Mouse (Mus musculus): ENCODE results near the gene Lmtk2. TPM values are rescaled to one million over a fixed set of nuclear protein-coding genes. Genes with fewer than 3 reads are reported as not detected.

Lmtk2 gene
- total RNA-seq, 2 experiments from 2014 or later: 12.2 to 12.5 TPM

- intact Hi-C loops (cut with DNase I; ENCODE audit: low total_unique reads): no loop called here
- DNase-seq: no peak
These were observed 134.5 kb downstream of the Lmtk2 start for GRCm38 (mm10) chr5:144234714-144235113.

Other genes with a start within 250 kb of the Lmtk2 start
- not detected for gene Ankrd61, start 202.8 kb upstream of the Lmtk2 start, total RNA-seq (2021)
- 100 to 1,000 TPM in 1 of 2 experiments, 10 to 100 TPM in 1; 99.6 to 114 TPM for gene Aimp2, start 190.6 kb upstream of the Lmtk2 start, total RNA-seq (2021)
- gene Pms2, start 190.5 kb upstream of the Lmtk2 start, total RNA-seq (2021): 1 to 10 TPM; 4.2 to 5.5 TPM
- gene Gm42421, start 172.3 kb upstream of the Lmtk2 start, total RNA-seq (2021): not detected
- under 1 TPM; 0.25 to 0.84 TPM for gene Rsph10b, start 167.4 kb upstream of the Lmtk2 start, total RNA-seq (2021)
- 10 to 100 TPM; 28.2 to 30.0 TPM for gene Ccz1, start 85.6 kb upstream of the Lmtk2 start, total RNA-seq (2021)
- gene Ocm, start 73.8 kb upstream of the Lmtk2 start, total RNA-seq (2021): not detected
- gene Bhlha15, start 89.8 kb downstream of the Lmtk2 start, total RNA-seq (2021): not detected
- gene Tecpr1, start 123.2 kb downstream of the Lmtk2 start, total RNA-seq (2021): 10 to 100 TPM; 13.9 to 17.8 TPM
- gene Bri3, start 144.0 kb downstream of the Lmtk2 start, total RNA-seq (2021): 10 to 100 TPM; 39.1 to 39.7 TPM